Mouse (Mus musculus) forelimb bud, embryonic 11.5 days (tissue): ENCODE results near the gene Iglon5.
A peak's percentile ranks its signal among the peaks of the same experiment; 100 is the strongest.

ENCODE experiments used
- DNase-seq: peaks from one replicate; pipeline ENCODE4 v3.0.0-alpha.2; 2012; ENCODE audit warnings: low read depth, low spot score

The Iglon5 gene

DNA sequence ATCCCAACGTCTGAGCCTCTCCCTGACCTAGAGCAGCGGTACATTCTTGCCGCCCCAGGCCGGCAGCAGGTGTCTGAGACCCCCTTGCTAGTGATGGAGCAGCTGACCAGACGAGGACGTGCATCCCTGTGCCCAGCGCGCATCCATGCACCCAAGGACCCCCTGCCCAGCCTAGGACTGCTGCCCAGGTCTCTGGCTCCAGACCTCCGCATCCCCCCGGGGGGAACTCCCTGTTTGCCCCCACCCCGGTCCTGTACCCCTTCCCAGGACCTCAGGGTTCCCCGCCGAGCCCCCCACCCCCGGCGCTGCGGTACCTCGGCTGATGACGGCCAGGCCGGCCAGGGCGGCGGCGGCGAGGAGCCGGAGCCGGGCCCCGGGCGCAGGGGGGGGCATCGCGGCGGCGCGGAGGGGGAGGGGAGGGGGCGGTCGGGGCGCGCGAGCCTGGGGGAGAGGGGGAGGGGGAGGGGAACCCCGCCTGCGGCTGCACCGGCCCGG lies at the start of gene Iglon5:
Iglon5 (minus strand) TSS at position 445 of the 495 bp plus-strand sequence.
- DNase-seq = no peak

DNA sequence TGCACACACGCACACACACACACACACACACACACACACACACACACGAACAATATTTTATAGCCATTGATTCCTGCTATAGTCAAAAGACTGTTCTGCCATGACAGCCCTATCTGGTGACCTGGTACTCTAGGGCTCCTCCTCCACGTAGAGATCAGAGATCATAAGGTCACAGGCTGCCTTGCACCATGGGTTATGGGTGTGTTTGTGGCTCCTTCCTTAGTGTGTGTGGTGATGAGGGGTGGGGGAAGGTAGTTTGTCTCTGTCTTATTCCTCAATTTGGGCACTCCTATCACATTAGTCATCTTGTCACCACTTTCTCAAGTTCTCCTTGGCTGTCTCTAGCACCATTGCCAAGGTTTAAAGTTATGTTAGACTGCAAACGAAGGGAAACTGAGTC lies 48.6 kb upstream of the Iglon5 start:
- no peak for DNase-seq

DNA sequence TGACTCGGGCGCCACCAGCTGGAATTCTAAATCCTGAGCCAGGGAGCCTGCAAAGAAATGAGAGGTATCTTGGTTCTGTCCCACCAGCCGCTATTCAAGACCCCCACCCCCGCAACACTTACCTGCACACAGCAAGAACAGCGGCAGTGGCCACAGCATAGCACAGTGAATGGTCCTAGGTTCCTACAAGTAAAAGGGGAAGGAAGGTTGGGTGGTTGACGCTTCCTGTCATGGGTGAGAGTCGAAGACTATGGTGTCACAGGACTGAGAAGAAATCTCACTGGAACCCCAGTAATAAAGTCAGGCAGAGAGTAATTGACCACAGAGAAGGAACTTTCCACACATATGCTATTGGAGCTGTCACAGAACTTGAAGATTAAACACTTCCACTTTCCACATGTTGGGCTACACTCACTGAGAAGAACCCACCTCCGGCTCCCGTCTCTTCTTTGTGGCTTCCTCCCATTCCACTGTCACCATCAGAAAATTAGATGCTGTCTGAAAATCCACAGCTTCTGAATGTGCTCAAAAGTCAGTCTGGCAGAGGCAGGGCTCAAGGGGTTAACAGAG lies 43.1 kb upstream of the Iglon5 start:
- no peak for DNase-seq

DNA sequence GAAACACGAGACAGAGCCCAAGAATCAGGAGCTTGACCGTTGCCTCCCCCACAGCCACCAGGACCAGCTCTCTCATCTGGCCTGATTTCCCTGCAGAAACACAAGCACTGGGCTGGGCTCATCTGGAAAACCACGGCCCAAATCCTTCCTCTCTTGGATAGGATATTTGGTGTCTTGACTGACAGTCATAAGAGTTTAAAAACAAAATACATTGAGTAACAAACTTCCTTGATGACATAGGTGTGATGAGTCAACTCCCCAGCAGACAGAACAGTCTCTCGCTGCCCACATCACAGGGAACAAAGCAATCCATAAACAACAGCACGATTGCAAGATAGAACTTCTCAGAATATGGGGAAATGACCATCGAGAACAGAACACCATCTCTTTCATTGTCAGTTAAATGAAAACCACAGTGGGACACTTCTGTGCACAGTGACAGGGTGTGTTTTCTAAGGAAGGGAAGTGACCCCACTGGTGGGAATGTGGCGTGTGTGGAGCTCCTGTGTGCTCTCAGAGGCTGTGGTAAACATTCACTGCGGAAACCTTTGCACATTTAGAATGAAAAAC lies 40.4 kb upstream of the Iglon5 start:
- no peak for DNase-seq

- no peak for DNase-seq
Measured at GRCm38 (mm10) chr7:43525313-43525712, 35.4 kb upstream of the Iglon5 start.

- no peak for DNase-seq
Measured at GRCm38 (mm10) chr7:43522776-43523175, 32.9 kb upstream of the Iglon5 start.

GRCm38 (mm10) chr7:43518341-43518740 lies 28.5 kb upstream of the Iglon5 start:
- DNase-seq = no peak

GRCm38 (mm10) chr7:43515076-43515475 lies 25.2 kb upstream of the Iglon5 start:
- DNase-seq = no peak

GRCm38 (mm10) chr7:43512519-43512918 lies 22.6 kb upstream of the Iglon5 start:
- peak; percentile 5 for DNase-seq

- DNase-seq = no peak
Measured at GRCm38 (mm10) chr7:43511707-43512478, 22.0 kb upstream of the Iglon5 start.

DNA sequence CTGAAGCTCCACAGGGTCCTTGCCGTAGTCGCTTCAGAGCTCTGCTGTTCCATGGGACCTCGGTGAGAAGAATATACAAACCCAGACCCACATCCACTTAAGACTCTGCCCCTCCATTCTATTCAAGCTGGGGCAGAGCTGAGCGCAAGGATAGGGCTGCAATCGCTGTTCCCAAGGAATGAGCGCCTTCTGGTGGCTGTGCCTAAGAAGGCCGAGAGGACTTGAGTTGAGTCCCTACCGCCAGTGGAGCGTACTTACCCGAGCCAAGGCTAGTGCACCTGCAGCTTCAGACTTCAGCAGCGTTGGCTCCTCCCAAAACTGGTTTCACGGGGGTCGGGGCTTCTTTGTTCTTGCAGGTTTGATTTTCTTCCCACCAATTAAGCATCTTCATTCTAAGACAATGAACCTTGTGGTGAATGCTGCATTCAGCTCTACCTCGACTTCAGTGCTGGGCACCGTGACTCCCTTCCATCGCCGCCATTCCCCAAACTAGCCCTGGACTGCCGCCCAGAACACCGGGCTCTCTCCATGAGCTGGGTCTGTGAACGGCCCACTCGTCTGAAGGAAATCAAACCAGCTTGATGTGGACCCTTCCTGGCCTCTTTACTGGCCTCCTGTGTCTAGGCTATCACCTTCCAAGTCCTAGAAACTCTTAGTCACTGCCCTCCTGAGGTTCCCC lies 5.6 kb upstream of the Iglon5 start:
- DNase-seq = peak; percentile 44

- DNase-seq = no peak
Measured at GRCm38 (mm10) chr7:43490861-43491260, 986 bp upstream of the Iglon5 start.

- peak; percentile 70 for DNase-seq
Measured at GRCm38 (mm10) chr7:43490182-43490584, 308 bp upstream of the Iglon5 start.

- no peak for DNase-seq
Measured at GRCm38 (mm10) chr7:43488646-43489045, 1.2 kb downstream of the Iglon5 start.

DNA sequence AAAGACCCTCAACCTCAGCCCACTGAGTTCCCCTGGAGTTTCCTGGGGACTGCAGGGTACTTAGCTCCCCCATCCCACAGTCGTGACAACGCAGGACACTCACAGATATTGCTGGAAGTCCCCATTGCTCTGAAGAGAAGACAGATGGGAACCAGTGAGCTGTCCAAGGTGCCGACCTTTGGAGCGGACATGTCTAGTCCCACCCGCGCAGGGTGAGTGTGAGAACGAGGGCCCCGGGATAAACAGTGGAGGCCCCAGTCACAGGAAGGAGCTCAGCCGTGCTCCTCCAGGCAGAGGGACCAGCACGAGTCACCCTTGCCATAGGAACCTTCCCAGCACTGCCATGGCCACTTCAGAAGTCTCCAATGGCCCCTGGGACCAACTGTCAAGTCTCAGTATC lies 6.6 kb downstream of the Iglon5 start:
- no peak for DNase-seq

- no peak for DNase-seq
Measured at GRCm38 (mm10) chr7:43482090-43482716, 7.7 kb downstream of the Iglon5 start.

DNA sequence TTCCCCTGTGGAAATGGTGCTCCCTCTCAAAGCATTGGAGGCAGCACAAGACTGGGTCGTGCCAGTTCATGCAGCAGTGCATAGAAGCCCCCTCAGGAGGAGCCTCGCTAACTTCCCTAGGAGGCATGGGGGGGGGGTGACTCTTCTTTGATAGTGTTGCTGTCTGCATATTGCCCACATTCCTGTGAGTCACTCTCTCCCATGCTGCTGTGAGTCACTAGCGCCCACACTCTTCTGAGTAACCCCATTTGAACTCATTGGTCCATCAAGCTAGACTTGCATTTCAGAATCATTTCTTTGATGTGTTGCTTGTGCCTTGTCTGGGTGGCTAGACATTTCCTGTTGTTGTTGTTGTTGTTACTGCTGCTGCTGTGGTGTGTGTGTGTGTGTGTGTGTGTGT lies 8.7 kb downstream of the Iglon5 start:
- no peak for DNase-seq

GRCm38 (mm10) chr7:43476376-43476775 lies 13.5 kb downstream of the Iglon5 start:
- no peak for DNase-seq

- DNase-seq = no peak
Measured at GRCm38 (mm10) chr7:43475706-43476105, 14.2 kb downstream of the Iglon5 start.

DNA sequence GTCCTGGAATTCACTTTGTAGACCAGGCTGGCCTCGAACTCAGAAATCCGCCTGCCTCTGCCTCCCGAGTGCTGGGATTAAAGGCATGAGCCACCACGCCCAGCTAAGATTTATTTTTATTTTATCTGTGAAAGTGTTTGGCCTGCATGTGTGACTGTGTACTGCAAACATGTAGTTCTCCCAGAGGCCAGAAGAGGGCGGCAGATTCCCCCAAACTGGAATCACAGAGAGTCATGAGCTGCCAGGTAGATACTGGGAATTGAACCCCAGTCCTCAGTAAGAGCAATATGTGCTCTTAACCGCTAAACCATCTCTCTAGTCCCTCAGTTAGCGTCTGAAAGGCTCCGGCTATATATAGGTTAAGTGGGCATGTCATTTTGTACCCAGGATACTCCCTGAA lies 19.5 kb downstream of the Iglon5 start:
- DNase-seq = peak; percentile 49

DNA sequence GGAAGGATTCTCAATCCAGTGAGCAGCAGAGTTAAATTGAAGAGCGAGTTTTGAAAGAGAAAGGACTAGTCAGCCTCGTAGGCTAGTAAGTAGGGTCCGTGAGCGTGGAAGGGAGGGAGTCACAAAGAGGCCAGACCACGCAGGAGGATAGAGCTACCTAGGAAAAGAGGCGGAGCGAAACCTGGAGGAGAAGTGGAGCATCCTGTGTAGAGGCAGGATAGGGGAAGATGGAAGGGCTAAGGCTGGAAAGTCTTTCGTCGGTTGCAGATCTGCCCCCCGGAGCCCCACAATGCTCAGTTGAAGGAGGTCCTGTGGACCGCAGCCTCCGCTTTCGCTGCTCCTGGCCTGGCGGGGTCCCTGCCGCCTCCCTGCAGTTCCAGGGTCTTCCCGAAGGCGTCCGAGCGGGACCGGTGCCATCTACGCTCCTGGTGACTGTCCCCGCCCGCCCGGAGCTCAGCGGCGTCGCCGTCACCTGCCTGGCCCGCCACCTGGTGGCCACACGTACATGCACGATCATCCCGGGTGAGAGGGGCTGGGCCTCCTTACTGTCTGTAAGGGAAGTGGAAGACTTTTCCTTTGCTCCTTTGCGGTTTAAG lies 23.7 kb downstream of the Iglon5 start:
- peak; percentile 68 for DNase-seq
